Mouse (Mus musculus) layer of hippocampus, adult 8-10 months (tissue): ENCODE results near the gene Bicdl1. TPM values are rescaled to one million over a fixed set of nuclear protein-coding genes. Genes with fewer than 3 reads are reported as not detected.

Experiments used
- DNase-seq, 2 experiments: peaks; one replicate each; pipeline ENCODE4 v3.0.0; 2022; ENCODE audit warnings: low spot score in 2 of 2
- total RNA-seq, 4 experiments: library from RNA; stranded (reverse); gene quantifications; 2 replicates each; pipeline ENCODE4 v1.2.4; 2022

Bicdl1 gene
- total RNA-seq, 4 experiments from 2014 or later, result 121 to 148 (median 130) TPM

GRCm38 (mm10) chr5:115668986-115669385, 62.4 kb downstream of the Bicdl1 start:
- no peak for DNase-seq

GRCm38 (mm10) chr5:115667894-115668293, 63.5 kb downstream of the Bicdl1 start:
- no peak for DNase-seq

- DNase-seq, result no peak
These were observed 64.2 kb downstream of the Bicdl1 start for GRCm38 (mm10) chr5:115667210-115667609.

DNA sequence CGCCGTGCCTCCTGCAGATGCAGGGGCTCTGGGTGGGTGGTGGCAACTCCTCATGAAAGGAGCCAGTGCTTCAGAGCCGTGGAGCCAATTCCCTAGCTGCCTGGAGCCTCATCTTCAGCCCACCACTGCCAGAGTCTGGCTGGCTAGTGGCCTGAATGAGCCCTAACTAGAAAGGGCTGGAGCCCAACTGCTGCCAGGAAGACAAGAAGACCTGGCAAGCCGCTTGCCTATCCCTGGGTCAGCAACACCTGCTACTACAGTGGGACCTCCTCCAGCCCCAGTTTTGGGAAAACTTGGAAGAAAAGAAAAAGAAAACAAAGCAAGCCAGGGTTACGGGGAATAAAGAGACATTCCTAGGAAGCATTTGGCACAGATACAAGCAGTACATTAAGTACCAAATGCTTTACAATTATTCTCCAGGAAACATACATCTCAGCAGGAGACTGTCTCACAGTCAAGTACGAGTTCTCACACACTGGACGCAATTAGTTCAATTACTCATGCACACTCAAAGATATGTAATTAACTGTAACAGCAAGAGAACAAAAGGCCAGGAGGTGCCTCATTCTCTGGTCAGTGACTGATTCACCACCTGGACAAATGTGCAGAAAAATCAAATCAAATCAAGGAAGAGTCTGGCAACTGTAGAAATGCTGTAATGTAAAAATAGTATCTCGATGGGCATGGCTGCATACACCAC, 64.9 kb downstream of the Bicdl1 start:
- no peak for DNase-seq

DNA sequence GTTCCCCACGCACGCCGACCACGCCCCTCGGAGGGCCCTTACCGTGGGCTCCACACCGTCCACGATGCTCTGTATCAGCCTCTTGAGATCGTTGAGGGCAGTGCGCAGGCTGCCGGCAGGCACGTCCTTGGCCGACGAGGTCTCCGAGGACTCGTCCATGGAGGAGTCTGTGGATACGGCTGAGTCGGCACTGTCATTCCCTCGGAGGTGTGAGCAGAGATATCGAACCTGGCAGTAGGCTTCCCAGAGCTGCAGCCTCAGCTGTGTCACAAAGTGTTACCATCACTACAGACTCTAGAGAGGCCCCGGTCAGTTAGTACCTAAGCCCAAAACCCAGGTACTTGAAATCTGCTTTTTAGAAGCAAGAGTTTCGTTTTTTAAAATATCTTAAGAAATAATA, 68.8 kb downstream of the Bicdl1 start:
- DNase-seq, result no peak

GRCm38 (mm10) chr5:115658352-115658751, 73.1 kb downstream of the Bicdl1 start:
- no peak for DNase-seq

- DNase-seq, result no peak
These were observed 74.2 kb downstream of the Bicdl1 start for GRCm38 (mm10) chr5:115657234-115657633.

- DNase-seq, result no peak
These were observed 74.7 kb downstream of the Bicdl1 start for GRCm38 (mm10) chr5:115656677-115657076.

- no peak for DNase-seq
These were observed 77.6 kb downstream of the Bicdl1 start for GRCm38 (mm10) chr5:115653776-115654175.

GRCm38 (mm10) chr5:115652681-115653575, 78.5 kb downstream of the Bicdl1 start:
- DNase-seq, result peak; percentile 100

DNA sequence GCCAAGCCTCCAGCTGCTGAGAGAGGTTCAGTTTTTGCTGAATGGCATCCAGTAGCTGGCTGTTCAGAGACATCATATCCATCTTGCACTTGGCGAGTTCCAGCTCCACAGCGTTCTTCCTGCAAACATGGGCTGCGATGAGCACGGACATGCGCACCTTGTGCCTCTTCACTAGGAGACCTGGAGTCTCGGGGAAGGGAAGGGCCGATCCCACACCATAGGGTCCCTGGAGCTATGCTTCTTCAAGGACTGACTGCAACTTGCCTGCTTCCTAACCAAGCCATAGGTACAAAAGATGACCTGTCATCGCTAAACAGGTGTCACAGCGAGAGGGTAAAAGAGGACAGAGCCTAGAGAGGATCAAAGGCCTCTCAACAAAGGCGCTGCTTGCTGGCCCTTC, 79.6 kb downstream of the Bicdl1 start:
- DNase-seq, result no peak

DNA sequence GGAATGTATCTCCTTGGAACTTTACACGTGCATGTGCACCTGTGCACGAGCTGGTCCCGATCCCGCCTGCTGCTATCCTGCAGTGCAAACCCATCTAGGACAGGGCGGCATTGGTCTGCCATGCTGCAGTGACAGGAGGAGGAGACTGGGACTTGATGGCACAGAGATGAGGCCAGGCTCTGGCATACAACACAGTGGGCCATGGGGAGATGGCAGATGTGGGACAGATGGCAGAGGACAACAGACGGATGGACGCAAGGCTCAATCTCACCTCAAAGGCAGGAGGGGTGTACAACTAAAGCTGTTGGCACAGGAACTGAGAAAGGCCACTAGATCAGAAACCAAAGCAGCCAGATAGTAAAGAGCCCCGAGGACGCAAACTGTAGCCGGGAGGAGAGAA, 80.5 kb downstream of the Bicdl1 start:
- DNase-seq, result no peak

DNA sequence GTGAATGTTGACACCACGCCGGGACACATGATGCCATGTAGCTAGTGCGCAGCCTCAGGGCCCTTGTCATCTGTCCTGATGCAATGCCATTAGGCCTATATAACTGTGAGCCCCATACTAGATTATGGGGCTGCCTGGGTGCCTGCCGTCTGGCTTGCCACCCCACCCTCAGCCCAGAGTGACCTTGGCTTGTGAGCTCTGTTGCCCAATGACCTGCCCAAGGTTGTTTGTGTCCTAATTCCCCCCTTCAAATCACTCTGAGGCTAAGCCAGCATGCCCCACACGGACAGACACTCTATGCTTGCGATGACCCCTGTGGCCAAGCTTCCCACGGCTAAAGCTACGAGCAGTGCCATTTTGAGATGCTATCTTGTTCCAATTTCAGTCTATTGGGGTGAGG, 81.7 kb downstream of the Bicdl1 start:
- DNase-seq, result no peak

DNA sequence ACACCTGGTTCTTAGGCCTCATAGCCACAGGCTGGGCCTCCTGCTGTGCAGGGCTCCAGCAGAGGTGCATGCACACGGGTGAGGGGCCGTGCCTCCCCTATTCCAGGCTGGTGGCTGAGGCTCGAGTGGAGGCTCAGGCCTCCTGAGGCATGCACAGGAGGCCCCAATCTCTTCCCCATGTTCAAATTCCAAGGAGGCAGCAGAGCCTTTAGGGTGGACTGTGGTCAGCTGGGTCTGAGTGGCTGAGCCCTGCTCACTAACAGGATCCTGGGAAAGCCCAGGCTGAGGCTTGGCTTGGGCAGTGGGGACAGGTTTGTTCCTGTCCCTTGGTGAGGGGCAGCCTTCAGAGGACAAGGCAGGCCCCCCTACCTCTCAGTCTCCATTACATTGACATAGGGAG, 82.5 kb downstream of the Bicdl1 start:
- DNase-seq, result no peak

DNA sequence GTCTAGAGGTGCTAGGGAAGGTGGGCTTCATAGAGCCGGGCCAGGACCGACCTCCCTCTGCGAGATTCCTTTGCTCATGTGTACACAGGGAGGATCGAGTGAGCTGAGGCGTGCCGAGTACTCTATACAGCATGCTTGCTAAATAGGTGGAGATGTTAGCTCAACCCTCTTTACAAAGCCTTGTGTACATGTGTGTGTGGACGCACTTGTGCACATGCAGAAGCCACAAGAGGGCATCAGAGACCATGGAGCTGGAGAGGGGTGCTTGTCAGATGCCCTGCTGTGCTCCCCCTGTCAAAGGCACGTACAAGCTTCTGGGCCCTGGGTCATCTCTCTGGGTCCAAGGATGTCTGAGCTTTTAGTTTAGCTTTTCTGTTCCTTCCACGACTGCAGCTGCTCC, 87.2 kb downstream of the Bicdl1 start:
- DNase-seq, result no peak

DNA sequence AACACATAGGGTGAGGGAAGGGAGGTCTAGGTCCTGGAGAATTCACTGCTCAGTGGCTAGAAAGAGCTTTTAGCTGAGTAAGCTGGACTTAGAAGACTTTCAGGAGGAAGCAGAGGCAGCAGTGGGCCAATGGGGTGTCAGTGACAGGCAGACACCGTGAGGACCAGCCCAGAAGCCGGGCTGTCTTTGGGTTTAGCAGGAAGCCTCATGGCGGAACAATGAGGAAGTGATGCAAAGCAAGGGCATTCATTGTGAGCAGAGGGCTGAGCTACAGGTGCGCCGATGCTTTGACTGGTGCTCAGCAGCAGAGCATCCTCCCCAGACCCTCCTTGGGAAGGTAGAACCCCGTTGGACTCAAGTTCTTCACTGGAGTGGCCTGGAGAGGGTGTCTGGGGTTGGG, 95.9 kb downstream of the Bicdl1 start:
- DNase-seq, result no peak

DNA sequence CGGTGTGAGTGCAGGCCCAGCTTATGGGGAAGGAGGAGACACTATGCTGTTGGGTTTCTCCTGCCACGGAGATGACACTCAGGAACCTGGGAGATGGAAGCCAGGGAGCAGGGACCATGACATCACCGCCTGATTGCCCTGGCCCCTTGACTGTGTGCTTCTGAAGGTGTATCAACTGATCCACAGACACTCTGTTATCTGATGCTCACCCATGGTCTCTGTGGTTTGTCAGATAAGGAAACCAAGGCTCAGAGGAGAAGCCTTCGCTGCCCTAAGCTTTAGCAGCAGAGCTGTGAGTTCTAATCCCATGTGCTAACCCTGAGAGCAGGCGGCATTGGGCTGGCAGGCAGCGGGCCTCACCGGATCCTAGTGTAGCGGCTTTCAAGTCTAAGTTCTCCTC, 97.4 kb downstream of the Bicdl1 start:
- DNase-seq, result no peak

- no peak for DNase-seq
These were observed 98.4 kb downstream of the Bicdl1 start for GRCm38 (mm10) chr5:115633060-115633459.

- DNase-seq, result no peak
These were observed 99.1 kb downstream of the Bicdl1 start for GRCm38 (mm10) chr5:115632358-115632714.

DNA sequence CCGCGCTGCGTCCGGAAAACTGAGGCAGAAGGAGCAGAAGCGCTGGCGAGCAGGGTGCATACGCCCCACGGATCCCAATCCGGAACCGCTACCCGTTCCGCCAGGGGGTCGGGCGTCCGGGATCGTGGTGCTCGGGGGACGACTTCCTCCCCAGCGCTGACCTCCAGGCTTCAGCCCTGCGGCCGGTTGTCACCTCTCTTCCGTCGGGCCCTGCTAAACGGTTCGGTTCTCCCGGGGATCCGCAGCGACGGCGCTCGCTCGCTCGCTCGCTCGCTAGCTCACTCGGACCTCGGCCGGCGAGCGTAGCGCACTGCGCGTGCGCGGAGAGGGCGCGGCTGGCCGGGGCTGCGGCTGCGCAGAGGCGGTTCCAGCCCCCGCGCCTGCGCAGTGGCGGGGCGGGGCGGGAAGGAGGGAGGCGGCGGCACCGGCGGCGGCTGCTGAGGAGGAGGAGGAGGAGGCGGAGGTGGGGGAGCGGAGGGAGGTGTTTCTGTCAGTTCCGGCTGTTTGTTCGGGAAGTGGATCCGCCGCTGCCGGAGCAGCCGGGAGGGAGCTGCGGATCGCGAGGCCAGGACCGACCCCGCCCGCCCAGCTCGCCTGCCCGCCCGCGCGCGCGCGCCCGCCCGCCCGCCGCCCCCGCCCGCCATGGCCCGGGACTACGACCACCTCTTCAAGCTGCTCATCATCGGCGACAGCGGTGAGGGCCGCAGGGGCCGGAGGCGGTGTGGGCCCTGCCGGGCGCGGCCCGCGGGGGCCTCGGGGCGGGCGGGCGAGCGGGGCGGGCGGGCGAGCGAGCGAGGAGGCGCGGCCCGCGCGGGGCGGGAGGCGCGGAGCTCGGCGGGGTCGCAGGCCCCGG, 99.7 kb downstream of the Bicdl1 start, which contains the start of gene Rab35:
TSS of gene Rab35 (plus strand) at position 404 of the 853 bp plus-strand sequence.
- peak; percentile 86 for DNase-seq

GRCm38 (mm10) chr5:115630291-115630690, 101.1 kb downstream of the Bicdl1 start:
- no peak for DNase-seq

DNA sequence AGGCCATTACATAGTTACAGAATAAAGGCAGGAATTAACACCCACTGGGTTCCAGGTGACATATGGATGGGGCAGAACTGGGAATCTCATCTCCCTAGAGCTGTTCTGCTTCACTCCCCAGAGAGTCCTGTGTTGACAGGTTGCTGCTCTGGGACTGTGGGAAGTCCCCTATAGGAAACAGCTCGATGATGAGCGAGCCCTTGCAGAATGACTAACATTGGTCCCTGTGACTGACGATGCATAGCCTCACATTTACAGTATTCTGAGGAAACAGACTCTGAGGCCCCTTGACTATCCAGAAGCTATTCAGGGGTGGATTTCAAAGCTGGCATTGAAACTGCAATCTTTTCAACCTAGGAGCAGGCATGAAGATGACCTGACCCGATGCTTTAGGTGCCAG, 101.7 kb downstream of the Bicdl1 start:
- no peak for DNase-seq
